Mouse (Mus musculus) CD4-positive naive resting alpha-beta T cell, adult 76 days (primary cell): ENCODE data around the gene Prokr1. TPM values are rescaled to one million over a fixed set of nuclear protein-coding genes. Genes with fewer than 3 reads are reported as not detected.

Experiments
- total RNA-seq: library from RNA; stranded (reverse); gene quantifications from one replicate; pipeline ENCODE4 v1.2.4, GENCODE M21; 2023

Gene Prokr1
- total RNA-seq, result not detected

DNA sequence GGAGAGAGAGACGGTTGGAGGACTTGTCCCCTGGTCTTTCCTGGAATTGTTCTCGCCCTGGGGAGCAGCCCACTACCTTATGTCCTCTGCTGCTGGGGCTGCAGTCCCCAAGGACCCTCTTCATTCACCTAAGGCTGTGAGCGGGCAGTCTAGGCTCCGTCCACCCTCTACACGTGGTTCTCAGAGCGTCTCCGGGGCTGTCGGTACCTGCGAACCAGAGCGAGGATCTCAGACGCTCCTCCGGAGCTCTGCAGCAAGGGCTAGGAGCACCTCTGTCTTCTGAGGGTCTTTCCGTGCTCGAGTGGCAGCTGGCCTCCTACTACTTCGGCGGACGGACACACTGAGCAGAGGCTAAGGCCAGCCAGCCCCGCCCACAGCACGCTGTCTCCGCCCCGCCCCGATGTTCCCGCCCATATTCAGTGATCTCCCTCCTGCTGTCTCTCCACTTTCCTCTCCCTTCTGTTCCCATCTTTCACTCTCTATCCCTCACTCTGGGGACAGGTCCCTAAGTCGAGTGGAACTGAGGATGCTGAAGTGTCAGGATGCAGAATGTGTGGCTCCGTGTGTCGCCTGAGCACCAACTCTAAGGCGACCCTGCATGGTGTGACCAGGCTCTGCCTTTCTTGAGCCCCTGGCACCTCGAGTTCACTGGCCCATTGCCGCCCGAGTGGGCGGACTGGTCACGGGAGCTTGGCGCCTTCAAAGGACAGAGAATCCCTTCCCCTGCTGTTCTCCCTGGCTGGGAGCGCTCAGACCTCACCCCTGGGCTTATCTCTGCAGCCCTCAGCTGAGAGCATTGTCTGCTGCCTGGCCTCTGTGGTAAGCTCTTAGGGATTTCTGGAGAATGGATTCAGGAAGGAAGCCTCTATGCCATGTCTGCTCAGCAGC lies at the start of gene Prokr1:
Prokr1 (minus strand) TSS at position 350 of the 888 bp plus-strand sequence.

DNA sequence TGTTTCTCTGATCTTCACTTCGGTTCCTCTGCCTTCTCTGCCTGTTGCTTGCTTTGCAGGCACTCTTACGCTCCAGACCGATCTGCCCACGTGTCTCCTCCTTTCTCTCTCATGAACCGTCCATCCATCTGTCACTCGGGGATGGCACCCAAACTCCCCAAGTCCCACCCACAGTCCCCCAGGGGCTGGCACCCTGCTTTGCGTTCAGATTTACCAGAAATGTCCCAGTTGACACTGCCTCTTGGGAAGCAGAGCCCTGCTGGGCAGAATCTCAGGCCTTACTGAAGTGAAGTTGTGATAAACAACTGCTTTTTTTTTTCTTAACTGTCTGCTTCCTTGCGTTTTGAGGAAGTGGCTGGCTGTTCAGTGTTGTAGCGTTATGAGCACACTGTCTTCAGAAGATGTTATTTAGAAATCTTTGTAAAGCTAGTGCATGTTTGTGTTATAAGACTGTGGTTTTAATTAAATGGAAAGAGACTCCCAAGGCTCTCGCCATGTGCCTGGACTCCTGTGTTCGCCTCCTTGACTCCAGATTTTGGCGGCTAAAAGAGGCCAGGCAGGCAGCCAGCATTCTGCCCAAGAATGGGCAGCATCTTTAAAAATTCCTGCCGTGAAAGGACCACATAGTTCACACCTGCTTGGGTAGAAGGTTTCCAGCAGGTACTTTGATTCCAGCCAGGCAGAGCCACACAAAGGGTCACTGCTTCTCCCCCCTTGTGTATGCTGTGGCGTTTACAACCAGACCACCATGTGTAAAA lies 57.4 kb downstream of the Prokr1 start, which contains the start of gene Arhgap25:
Arhgap25 (minus strand) TSS at position 307 of the 758 bp plus-strand sequence.

Other genes with a start within 250 kb of the Prokr1 start
- gene Gkn1, start 239.8 kb downstream of the Prokr1 start, total RNA-seq, result not detected
- not detected for gene Gkn2, start 217.4 kb downstream of the Prokr1 start, total RNA-seq
- gene Gkn3, start 201.8 kb downstream of the Prokr1 start, total RNA-seq, result not detected
- not detected for gene Bmp10, start 161.7 kb downstream of the Prokr1 start, total RNA-seq
- gene Arhgap25, start 57.5 kb downstream of the Prokr1 start, total RNA-seq, result 86.4 TPM
- 2.6 TPM for gene Aplf, start 81.5 kb upstream of the Prokr1 start, total RNA-seq
- not detected for gene Efcc1, start 140.1 kb upstream of the Prokr1 start, total RNA-seq
- not detected for gene Gp9, start 187.3 kb upstream of the Prokr1 start, total RNA-seq
- 28.1 TPM for gene Rab43, start 221.4 kb upstream of the Prokr1 start, total RNA-seq
- gene Gm45140, start 245.1 kb upstream of the Prokr1 start, total RNA-seq, result 6.3 TPM
- 79.8 TPM for gene Isy1, start 248.1 kb upstream of the Prokr1 start, total RNA-seq